Mouse (Mus musculus) MEL (cell line): ENCODE measurements at regions not wholly inside any gene's neighbourhood (a gene's known extent, or its start where the extent isn't known, plus 50 kb on each side); places are given as distances from the start of the nearest gene placed in this dataset.
A peak's percentile ranks its signal among the peaks of the same experiment; 100 is the strongest.

Source experiments
- DNase-seq: peaks from one replicate; pipeline ENCODE4 v3.0.0; 2011; ENCODE audit warnings: low read depth, low spot score
- H3K27ac ChIP-seq: 2 replicates; pipeline ENCODE4 v1.5.1; 2012; ENCODE audit warnings: low read depth, mild to moderate bottlenecking, control low read depth, low read length, moderate library complexity; ENCODE audit not compliant: control insufficient read depth
- H3K27me3 ChIP-seq, 2 experiments: fragments of 150-350 bp in 1 of 2; sonication (generic) in 1 of 2; 2 replicates each; pipeline ENCODE4 v1.6.1; 2012; ENCODE audit warnings: low read length in 2 of 2, mild to moderate bottlenecking in 2 of 2, improper control_type of control experiment in 1 of 2, moderate library complexity in 1 of 2; ENCODE audit not compliant: insufficient read depth in 2 of 2, control insufficient read depth in 1 of 2
- H3K36me3 ChIP-seq, 2 experiments: 2 replicates each; pipeline ENCODE4 v1.6.1; 2012 to 2014; ENCODE audit warnings: low read length in 2 of 2, improper control_type of control experiment in 1 of 2, inconsistent platforms in 1 of 2, mild to moderate bottlenecking in 1 of 2; ENCODE audit not compliant: insufficient read depth in 2 of 2, control insufficient read depth in 1 of 2
- H3K4me1 ChIP-seq, 2 experiments: fragments of 150-350 bp in 1 of 2; sonication (generic) in 1 of 2; 2 replicates each; pipeline ENCODE4 v1.6.1; 2012; ENCODE audit warnings: low read length in 2 of 2, improper control_type of control experiment in 1 of 2, mild to moderate bottlenecking in 1 of 2; ENCODE audit not compliant: insufficient read depth in 2 of 2, control insufficient read depth in 1 of 2
- H3K4me3 ChIP-seq, 2 experiments: fragments of 150-350 bp in 1 of 2; sonication (generic) in 1 of 2; 2 replicates each; pipeline ENCODE4 v1.5.1; 2012; ENCODE audit warnings: low read depth in 2 of 2, low read length in 2 of 2, mild to moderate bottlenecking in 2 of 2, moderate library complexity in 2 of 2, control low read depth in 1 of 2, improper control_type of control experiment in 1 of 2; ENCODE audit not compliant: control insufficient read depth in 1 of 2, insufficient read depth in 1 of 2
- H3K79me2 ChIP-seq: 2 replicates; pipeline ENCODE4 v1.6.1; 2012; ENCODE audit warnings: mild to moderate bottlenecking, low read length, moderate library complexity; ENCODE audit not compliant: control insufficient read depth, poor library complexity, insufficient read depth
- H3K9ac ChIP-seq: 2 replicates; pipeline ENCODE4 v1.6.1; 2012; ENCODE audit warnings: low read depth, mild to moderate bottlenecking, control low read depth, low read length, moderate library complexity; ENCODE audit not compliant: control insufficient read depth, poor library complexity, severe bottlenecking
- H3K9me3 ChIP-seq: fragments of 150-350 bp; sonication (generic); replicated peaks from 2 replicates; pipeline ENCODE4 v1.6.1; 2012; ENCODE audit warnings: mild to moderate bottlenecking, low read length, improper control_type of control experiment, moderate library complexity; ENCODE audit not compliant: insufficient read depth
- CHD1 ChIP-seq: IDR thresholded peaks from 2 replicates; pipeline ENCODE4 v1.6.1; 2012; ENCODE audit warnings: low read depth, mild to moderate bottlenecking, inconsistent platforms, low read length, improper control_type of control experiment
- CHD2 ChIP-seq: IDR thresholded peaks from 2 replicates; pipeline ENCODE4 v1.6.1; 2011; ENCODE audit warnings: low read length, improper control_type of control experiment
- CTCF ChIP-seq, 3 experiments: IDR thresholded peaks in 2 of 3; conservative IDR thresholded peaks in 1 of 3; 2 replicates each; pipeline ENCODE4 v1.5.1; 2011 to 2012; ENCODE audit warnings: low read length in 3 of 3, low read depth in 2 of 3, mild to moderate bottlenecking in 2 of 3, improper control_type of control experiment in 1 of 3, inconsistent platforms in 1 of 3, mixed read lengths in 1 of 3, moderate library complexity in 1 of 3; ENCODE audit not compliant: control insufficient read depth in 1 of 3, insufficient read depth in 1 of 3, poor library complexity in 1 of 3, severe bottlenecking in 1 of 3
- E2F4 ChIP-seq: IDR thresholded peaks from 2 replicates; pipeline ENCODE4 v1.6.1; 2011; ENCODE audit warnings: low read depth, low read length, improper control_type of control experiment, borderline replicate concordance
- ELF1 ChIP-seq: IDR thresholded peaks from 2 replicates; pipeline ENCODE4 v1.6.1; 2014; ENCODE audit warnings: low read depth, mild to moderate bottlenecking, inconsistent platforms, low read length, improper control_type of control experiment, moderate library complexity
- EP300 ChIP-seq, 2 experiments: IDR thresholded peaks; 2 replicates each; pipeline ENCODE4 v1.6.1; 2011; ENCODE audit warnings: improper control_type of control experiment in 2 of 2, low read length in 2 of 2, low read depth in 1 of 2, mild to moderate bottlenecking in 1 of 2
- GABPA ChIP-seq: IDR thresholded peaks from 2 replicates; pipeline ENCODE4 v1.6.1; 2012; ENCODE audit warnings: low read depth, mild to moderate bottlenecking, inconsistent platforms, low read length, improper control_type of control experiment, moderate library complexity
- GATA1 ChIP-seq: IDR thresholded peaks from 2 replicates; pipeline ENCODE4 v1.6.1; 2011; ENCODE audit warnings: low read depth, low read length, improper control_type of control experiment
- HCFC1 ChIP-seq: IDR thresholded peaks from 2 replicates; pipeline ENCODE4 v1.6.1; 2012; ENCODE audit warnings: low read depth, mild to moderate bottlenecking, inconsistent platforms, low read length, improper control_type of control experiment, moderate library complexity
- MAFK ChIP-seq: IDR thresholded peaks from 2 replicates; pipeline ENCODE4 v1.6.1; 2011; ENCODE audit warnings: low read depth, mild to moderate bottlenecking, low read length, improper control_type of control experiment, borderline replicate concordance
- MEF2A ChIP-seq: IDR thresholded peaks from 2 replicates; pipeline ENCODE4 v1.6.1; 2014; ENCODE audit warnings: low read depth, mild to moderate bottlenecking, inconsistent platforms, low read length, improper control_type of control experiment; ENCODE audit not compliant: poor library complexity, insufficient replicate concordance, severe bottlenecking; ENCODE audit errors: extremely low read depth
- MXI1 ChIP-seq: IDR thresholded peaks from 2 replicates; pipeline ENCODE4 v1.6.1; 2011; ENCODE audit warnings: mild to moderate bottlenecking, low read depth, low read length, improper control_type of control experiment
- MYC ChIP-seq: IDR thresholded peaks from 2 replicates; pipeline ENCODE4 v1.6.1; 2011; ENCODE audit warnings: low read depth, mild to moderate bottlenecking, low read length, improper control_type of control experiment, moderate library complexity
- NELFE ChIP-seq: IDR thresholded peaks from 2 replicates; pipeline ENCODE4 v1.6.1; 2011; ENCODE audit warnings: low read depth, low read length, improper control_type of control experiment
- NRF1 ChIP-seq: IDR thresholded peaks from 2 replicates; pipeline ENCODE4 v1.6.1; 2014; ENCODE audit warnings: low read depth, mild to moderate bottlenecking, inconsistent platforms, low read length, improper control_type of control experiment, moderate library complexity; ENCODE audit not compliant: poor library complexity, insufficient read depth, severe bottlenecking
- POLR2AphosphoS2 ChIP-seq: IDR thresholded peaks from 2 replicates; pipeline ENCODE4 v1.6.1; 2011; ENCODE audit warnings: low read length, improper control_type of control experiment
- POLR2AphosphoS5 ChIP-seq: IDR thresholded peaks from 2 replicates; pipeline ENCODE4 v1.6.1; 2012; ENCODE audit warnings: low read depth, borderline replicate concordance, mild to moderate bottlenecking, inconsistent platforms, low read length, moderate library complexity, mixed read lengths
- RCOR1 ChIP-seq: IDR thresholded peaks from 2 replicates; pipeline ENCODE4 v1.6.1; 2012; ENCODE audit warnings: low read depth, mild to moderate bottlenecking, inconsistent platforms, low read length, improper control_type of control experiment
- SIN3A ChIP-seq: IDR thresholded peaks from 2 replicates; pipeline ENCODE4 v1.6.1; 2012; ENCODE audit warnings: low read length, improper control_type of control experiment, inconsistent platforms
- TCF12 ChIP-seq: IDR thresholded peaks from 2 replicates; pipeline ENCODE4 v1.6.1; 2014; ENCODE audit warnings: low read depth, mild to moderate bottlenecking, inconsistent platforms, low read length, improper control_type of control experiment, moderate library complexity
- UBTF ChIP-seq: IDR thresholded peaks from 2 replicates; pipeline ENCODE4 v1.6.1; 2012; ENCODE audit warnings: low read depth, mild to moderate bottlenecking, inconsistent platforms, low read length, improper control_type of control experiment, moderate library complexity, borderline replicate concordance; ENCODE audit not compliant: insufficient read depth
- USF1 ChIP-seq: IDR thresholded peaks from 2 replicates; pipeline ENCODE4 v1.6.1; 2014; ENCODE audit warnings: low read depth, mild to moderate bottlenecking, inconsistent platforms, low read length, improper control_type of control experiment, moderate library complexity
- ZKSCAN1 ChIP-seq: IDR thresholded peaks from 2 replicates; pipeline ENCODE4 v1.6.1; 2012; ENCODE audit warnings: low read depth, mild to moderate bottlenecking, inconsistent platforms, low read length, improper control_type of control experiment, moderate library complexity
- ZMIZ1 ChIP-seq: IDR thresholded peaks from 2 replicates; pipeline ENCODE4 v1.6.1; 2012; ENCODE audit warnings: low read depth, mild to moderate bottlenecking, inconsistent platforms, low read length, improper control_type of control experiment, moderate library complexity
- ZNF384 ChIP-seq: IDR thresholded peaks from 2 replicates; pipeline ENCODE4 v1.6.1; 2012; ENCODE audit warnings: low read depth, mild to moderate bottlenecking, inconsistent platforms, low read length, improper control_type of control experiment

GRCm38 (mm10) chr6:116966436-116966835 is 201.9 kb upstream of the Cxcl12 start:
- Histone ChIP-seq H3K79me2 (no peaks in the 10 kb centered on the region), H3K36me3 (no peaks in the 10 kb centered on the region), H3K9me3 (no peaks in the 10 kb centered on the region), H3K4me3 (no peak overlapping the region), H3K4me1 (no peaks in the 10 kb centered on the region), H3K27me3 (no peaks in the 10 kb centered on the region), H3K9ac (no peak overlapping the region), H3K27ac (no peak overlapping the region)
- TF ChIP-seq GATA1 (no peak), SIN3A (no peak), MXI1 (no peak), ZNF384 (0 out of 2 replicates have a peak, but pooled peaks have one; percentile 17), GABPA (no peak), UBTF (no peak), CTCF (IDR thresholded peaks at IDR 0.05 in 2 of 3, conservative IDR thresholded peaks at IDR 0.05 in 1 of 3; ENCODE audit: control insufficient read depth in 1 of 3, insufficient read depth in 1 of 3, low read depth in 2 of 3, low read length in 3 of 3, poor library complexity in 1 of 3, severe bottlenecking in 1 of 3) (peak in 1 of 3 experiments; percentile 20; a peak in 2 of 6 replicates), NELFE (no peak)
- DNase-seq, result no peak

- no peak for TF ChIP-seq MYC
- TF ChIP-seq GATA1, result no peak
- no peak for TF ChIP-seq HCFC1
- no peak for TF ChIP-seq ZKSCAN1
- TF ChIP-seq UBTF, result no peak
- TF ChIP-seq CHD1, result no peak
- H3K79me2 ChIP-seq, result no peaks in the 10 kb centered on the region
- H3K36me3 ChIP-seq, result no peaks in the 10 kb centered on the region
- H3K27me3 ChIP-seq, result no peaks in the 10 kb centered on the region
- no peak overlapping the region for H3K4me3 ChIP-seq
- H3K9ac ChIP-seq, result no peak overlapping the region
- H3K4me1 ChIP-seq, result no peaks in the 10 kb centered on the region
- H3K9me3 ChIP-seq, result no peaks in the 10 kb centered on the region
- DNase-seq, result no peak
- no peak overlapping the region for H3K27ac ChIP-seq
Measured at GRCm38 (mm10) chr6:116969381-116969910, 198.9 kb upstream of the Cxcl12 start.

- Histone ChIP-seq H3K27ac (no peak overlapping the region), H3K4me1 (no peaks in the 10 kb centered on the region), H3K79me2 (no peaks in the 10 kb centered on the region), H3K36me3 (no peaks in the 10 kb centered on the region), H3K9ac (no peak overlapping the region), H3K4me3 (no peak overlapping the region), H3K27me3 (no peaks in the 10 kb centered on the region), H3K9me3 (no peaks in the 10 kb centered on the region)
- no peak for DNase-seq
- TF ChIP-seq USF1 (no peak), POLR2AphosphoS2 (no peak), ZMIZ1 (no peak), E2F4 (no peak), ELF1 (no peak), HCFC1 (no peak), POLR2AphosphoS5 (no peak), RCOR1 (no peak), MAFK (no peak), ZKSCAN1 (no peak), GATA1 (no peak), NELFE (no peak), EP300 (IDR thresholded peaks at IDR 0.05; ENCODE audit: low read depth in 1 of 2, low read length in 2 of 2) (no peak), TCF12 (no peak), NRF1 (no peak), CHD2 (no peak), MEF2A (no peak)
Measured at GRCm38 (mm10) chr6:116974841-116975240, 193.5 kb upstream of the Cxcl12 start.
